Mouse (Mus musculus) gastrocnemius, adult 2 months (tissue): ENCODE measurements around the gene Mier1. TPM values are rescaled to one million over a fixed set of nuclear protein-coding genes. Genes with fewer than 3 reads are reported as not detected.

Source experiments
- DNase-seq: peaks from one replicate; pipeline ENCODE4 v3.0.0; 2022
- H3K27ac ChIP-seq: fragments of 200-600 bp; 2 replicates; pipeline ENCODE4 v1.8.1; 2022; ENCODE audit warnings: mild to moderate bottlenecking
- H3K4me3 ChIP-seq: fragments of 200-600 bp; 2 replicates; pipeline ENCODE4 v1.8.1; 2022; ENCODE audit warnings: mild to moderate bottlenecking, moderate library complexity
- CTCF ChIP-seq: fragments of 200-600 bp; IDR thresholded peaks from 2 replicates; pipeline ENCODE4 v1.8.1; 2022; ENCODE audit warnings: antibody characterized with exemption, mild to moderate bottlenecking, moderate library complexity
- intact Hi-C: fragments of 180-260 bp; cut with DNase I; formaldehyde crosslinking; loops from one replicate; pipeline ENCODE4 v1.15.1; 2025
- total RNA-seq, 2 experiments: library from RNA; stranded (reverse); gene quantifications; 2 replicates each; pipeline ENCODE4 v1.2.3; 2021

Gene Mier1
- total RNA-seq, 2 experiments from 2014 or later = 20.0 to 21.4 TPM

DNA sequence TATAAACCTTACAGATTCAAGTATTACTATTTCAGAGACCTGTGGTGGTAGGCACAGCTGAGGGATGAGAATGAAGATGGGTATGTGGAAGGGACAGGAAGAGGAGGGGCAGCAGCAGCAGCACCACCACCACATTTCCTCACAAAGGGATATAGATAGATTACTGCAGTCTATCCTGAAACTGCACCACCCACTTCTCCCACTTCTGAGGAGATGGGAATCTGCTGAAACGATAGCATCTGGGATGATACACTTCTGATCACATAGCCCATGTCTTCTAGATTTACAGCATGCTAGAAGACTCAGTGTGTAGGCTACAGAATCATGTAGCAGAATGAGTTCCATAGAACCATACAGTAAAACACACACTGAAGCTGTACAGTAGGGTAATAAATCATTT is 63.5 kb downstream of the Mier1 start:
- H3K4me3 ChIP-seq = peak overlapping the region; percentile 13; the same call in 1 of the 2 replicates
- intact Hi-C loops = no loop called here
- peak overlapping the region; percentile 92 for H3K27ac ChIP-seq
- no peak for DNase-seq
- no peak for TF ChIP-seq CTCF

DNA sequence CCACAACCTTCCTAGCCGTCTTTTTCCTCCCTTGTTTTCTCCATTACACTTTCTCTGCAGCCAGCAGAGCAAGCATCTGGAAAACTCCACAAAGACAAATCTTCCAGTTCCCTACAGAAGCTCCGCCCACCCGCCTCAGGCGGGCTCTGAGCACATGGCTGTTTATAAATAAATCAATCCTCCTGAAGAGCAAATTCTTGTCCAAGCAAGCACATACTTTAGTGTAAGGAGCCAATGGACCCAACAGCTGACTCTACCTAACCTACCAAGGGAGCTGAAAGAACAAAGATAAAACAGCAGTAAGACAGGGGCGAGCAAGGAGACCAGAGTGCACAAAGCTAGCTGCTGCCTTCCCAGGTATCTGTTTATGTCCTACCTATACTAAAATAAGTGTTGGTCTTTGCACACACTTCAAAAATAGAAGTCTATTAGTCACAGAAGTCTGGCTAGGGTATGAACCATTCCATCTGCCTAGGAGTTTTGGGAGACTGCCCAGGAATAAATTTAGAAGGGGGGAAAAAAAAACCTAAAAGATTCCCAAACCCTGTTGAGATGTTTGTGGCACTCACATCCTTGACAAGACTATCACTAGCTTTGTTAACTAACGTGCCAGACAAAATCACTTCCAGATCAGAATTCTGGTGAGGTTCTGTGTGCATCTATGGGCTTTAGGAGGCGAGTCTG is 64.6 kb downstream of the Mier1 start:
- peak; percentile 70 for DNase-seq
- H3K27ac ChIP-seq = peak overlapping the region; percentile 92
- no peak for TF ChIP-seq CTCF
- intact Hi-C loops = no loop called here
- peak overlapping the region; percentile 39 for H3K4me3 ChIP-seq

DNA sequence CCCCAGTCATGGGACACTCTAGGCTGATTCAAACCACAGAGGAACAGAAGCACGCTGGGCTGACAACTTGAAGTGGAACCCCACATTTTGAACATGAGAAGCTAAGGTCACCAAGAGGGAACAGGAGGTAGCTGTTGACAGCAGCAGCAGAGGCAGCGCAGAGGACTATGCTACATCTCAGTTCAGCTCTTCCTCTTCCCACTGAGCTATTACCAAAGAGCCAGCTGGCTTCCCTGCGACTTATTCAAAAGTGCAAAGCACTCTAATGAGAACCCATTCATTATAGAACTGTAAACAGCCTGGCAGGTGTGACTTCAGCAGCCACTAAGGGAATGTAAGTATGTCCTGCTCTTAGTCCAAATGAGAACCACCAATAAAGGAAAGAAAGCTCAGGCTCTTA is 65.4 kb downstream of the Mier1 start:
- DNase-seq = no peak
- H3K27ac ChIP-seq = peak overlapping the region; percentile 92
- intact Hi-C loops = no loop called here
- no peak overlapping the region for H3K4me3 ChIP-seq
- no peak for TF ChIP-seq CTCF

DNA sequence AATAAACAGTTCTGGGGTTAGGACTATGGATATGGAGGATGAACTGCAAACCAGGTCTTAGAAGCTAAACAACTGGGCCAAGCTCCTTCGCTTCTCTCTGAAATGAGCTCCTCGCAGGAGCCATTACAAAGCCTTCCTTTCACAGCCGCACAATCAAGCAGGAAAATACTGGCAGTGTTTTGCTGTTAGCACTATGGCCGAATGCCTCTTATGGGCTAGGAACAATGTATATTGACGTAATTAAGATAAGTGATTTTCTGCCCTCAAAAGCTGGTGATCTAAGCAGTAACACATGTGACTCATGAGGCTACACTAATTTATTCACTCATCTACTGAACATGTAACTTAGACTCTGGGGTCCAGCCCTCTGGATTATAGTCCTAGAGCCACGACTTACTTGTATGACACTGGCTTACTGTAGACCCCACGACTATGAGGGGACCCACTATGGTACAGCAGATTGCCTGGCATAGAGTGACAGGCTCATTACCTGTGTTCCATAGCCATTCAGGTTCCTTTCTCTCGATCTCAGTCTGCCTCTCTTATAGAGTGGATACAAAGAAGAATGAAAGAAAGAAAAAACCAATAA is 66.2 kb downstream of the Mier1 start:
- H3K4me3 ChIP-seq = no peak overlapping the region
- intact Hi-C loops = no loop called here
- no peak for DNase-seq
- TF ChIP-seq CTCF = no peak
- H3K27ac ChIP-seq = peak overlapping the region; percentile 92

DNA sequence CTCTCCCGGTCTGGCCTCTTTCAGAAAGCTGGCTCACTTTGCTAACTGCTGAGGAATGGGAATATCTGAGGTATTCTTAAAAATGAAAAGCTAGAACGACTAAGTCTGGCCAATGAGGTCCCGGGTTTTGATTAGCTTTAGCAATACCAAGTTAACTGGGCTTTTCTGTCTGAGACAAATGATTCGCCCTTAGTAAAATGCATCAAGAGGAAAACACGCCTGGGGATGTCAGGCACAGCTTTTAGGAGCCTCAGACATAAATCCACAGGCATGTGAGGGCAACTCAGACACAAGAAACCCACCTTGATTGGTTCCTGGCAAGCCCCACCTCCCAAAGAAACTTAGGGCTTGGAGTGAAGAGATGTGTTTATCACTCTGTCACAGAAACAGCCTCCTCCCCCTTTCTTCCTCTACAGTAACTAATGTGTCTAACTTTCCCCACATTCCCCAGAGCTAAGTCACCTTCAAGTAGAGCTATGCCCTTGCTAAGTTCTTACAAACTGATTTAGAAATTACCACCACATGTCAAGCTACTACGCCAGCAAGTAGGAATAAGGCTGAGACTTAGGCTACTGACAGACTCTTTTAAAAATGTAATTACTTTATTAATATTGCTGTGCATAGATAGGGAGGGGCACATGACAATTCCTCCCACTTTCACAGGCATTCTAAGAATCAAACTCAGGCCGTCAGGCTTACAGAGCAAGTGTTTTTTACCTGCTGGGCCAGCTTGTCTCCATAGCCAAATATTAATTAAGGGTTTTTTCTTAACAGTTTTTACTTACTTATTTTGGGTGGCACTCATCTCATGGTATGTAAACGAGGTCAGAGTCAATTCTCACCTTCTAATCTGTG is 74.8 kb downstream of the Mier1 start:
- no peak for TF ChIP-seq CTCF
- H3K27ac ChIP-seq = no peak overlapping the region

DNA sequence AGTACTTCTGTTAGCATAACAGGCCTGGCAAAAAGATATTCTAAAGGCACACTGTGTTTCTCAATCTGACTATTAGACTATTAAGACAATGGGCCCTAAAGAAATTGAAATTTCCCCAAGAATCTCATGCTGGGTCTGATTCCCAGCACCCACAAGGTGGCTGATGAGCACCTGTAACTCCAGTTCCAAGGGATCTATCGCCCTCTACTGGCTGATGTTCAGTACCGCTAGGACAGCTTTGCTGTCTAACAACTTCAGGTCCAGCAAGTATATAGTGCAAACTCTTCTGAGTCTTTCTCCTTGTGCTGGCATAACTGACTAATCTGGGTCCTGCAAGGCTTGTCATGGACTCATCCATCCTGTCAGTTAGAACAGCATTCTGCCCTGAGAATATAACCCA is 78.2 kb downstream of the Mier1 start:
- no peak overlapping the region for H3K4me3 ChIP-seq
- intact Hi-C loops = no loop called here
- no peak for DNase-seq
- TF ChIP-seq CTCF = peak; percentile 36; the same call in 1 of the 2 replicates
- no peak overlapping the region; the same call in 1 of the 2 replicates for H3K27ac ChIP-seq

More for the DNA sequence above, 74.8 kb downstream of the Mier1 start:
- no peak overlapping the region for H3K4me3 ChIP-seq
- intact Hi-C loops = no loop called here
- DNase-seq = no peak

DNA sequence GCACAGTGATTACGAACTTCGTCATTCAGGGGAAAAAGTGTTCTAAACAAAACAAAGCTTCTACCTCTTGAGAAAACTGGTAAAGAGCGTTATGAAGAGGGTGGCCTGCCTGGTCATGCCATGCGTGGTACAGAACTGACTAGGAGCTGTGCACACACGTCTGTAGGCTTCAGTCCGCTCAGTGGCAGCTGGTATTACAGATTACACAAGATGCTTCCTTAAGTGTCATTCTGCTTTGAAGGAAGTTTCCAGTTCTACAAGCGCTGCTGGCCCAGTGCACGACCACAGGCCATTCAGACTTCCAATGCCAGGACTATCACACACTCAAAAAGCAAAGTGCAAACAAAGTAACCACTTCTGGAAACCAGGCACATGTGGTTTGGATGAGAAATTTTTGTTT is 83.2 kb downstream of the Mier1 start:
- DNase-seq = no peak
- Histone ChIP-seq H3K4me3 (no peak overlapping the region), H3K27ac (no peak overlapping the region)
- intact Hi-C loops = no loop called here
- no peak for TF ChIP-seq CTCF

DNA sequence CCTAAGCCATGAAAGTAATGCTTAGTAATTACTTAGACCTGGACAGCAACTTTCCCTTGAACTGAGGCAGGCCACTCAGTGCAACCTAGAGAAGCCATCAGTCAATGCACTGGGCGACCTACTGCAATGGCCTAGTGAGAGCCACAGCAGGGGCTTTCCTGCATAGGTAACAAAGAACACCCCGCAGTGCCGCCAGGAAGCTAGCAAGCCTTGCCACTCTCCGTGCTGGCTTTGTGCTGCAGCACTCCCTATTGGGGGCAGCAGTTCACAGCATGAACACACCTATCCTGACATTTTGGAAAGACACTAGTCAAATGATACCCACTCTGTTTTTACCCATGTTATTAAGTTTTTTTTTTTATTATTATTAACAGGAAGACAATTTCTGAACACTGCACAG is 84.9 kb downstream of the Mier1 start:
- intact Hi-C loops = no loop called here
- H3K27ac ChIP-seq = no peak overlapping the region
- no peak overlapping the region for H3K4me3 ChIP-seq
- TF ChIP-seq CTCF = no peak
- no peak for DNase-seq

DNA sequence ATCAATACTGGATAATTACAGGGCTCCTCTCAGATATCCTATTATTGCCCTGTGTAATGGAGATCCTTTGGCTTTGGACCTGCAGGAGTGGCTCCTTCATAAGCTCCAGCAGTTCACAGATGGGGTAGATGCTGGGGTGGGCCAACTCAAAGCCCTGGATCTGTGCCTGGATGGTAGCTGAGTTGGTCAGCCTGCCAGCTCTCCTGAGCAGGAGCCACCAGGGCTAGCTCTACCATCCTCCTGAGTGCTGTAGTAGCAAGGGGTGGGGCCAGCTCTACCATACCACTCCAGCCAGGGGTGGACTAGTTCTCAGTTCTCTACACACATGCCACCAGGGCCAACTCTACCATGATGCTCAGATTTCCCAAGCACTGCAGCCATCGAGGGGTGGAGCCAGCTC is 85.9 kb downstream of the Mier1 start:
- Histone ChIP-seq H3K4me3 (no peak overlapping the region), H3K27ac (no peak overlapping the region)
- peak; percentile 18 for DNase-seq
- TF ChIP-seq CTCF = no peak
- intact Hi-C loops = no loop called here

DNA sequence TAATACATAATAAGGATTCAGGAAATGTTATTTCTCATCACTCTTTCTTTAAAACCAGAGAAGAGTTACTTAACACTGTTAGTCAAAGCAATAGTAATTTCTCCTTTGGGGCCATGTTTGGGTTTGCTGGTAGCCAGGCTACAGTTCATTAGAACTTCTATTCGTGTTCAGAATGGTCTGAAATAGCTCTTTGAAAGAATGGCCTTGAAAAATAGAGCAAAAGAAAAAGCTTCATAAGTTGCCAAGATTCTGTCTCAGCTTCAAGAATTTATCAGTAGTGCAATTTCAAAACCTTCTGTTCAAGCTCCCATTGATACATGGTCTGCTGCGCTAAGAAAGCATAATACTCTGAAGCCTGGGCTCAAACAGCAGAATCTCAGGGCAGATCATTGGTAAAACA is 89.5 kb downstream of the Mier1 start:
- no peak overlapping the region for H3K4me3 ChIP-seq
- no peak for DNase-seq
- H3K27ac ChIP-seq = no peak overlapping the region
- no peak for TF ChIP-seq CTCF
- intact Hi-C loops = no loop called here

DNA sequence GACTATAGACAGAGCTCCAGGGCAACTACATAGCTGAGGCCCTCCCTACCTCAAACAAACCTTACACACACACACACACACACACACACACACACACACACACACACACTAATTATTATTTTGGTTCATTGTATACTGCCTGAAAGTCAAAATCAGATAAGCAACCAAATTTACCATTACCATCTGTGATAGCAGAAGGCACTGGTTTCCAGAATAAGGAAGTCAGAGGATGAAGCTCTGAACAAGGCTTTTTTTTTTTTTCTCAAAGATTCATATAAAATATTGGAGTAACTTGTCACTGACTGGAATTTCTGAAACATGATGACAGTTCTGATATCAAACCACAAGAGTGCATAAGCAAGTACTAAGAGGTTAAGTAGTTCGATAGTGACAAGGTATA is 94.4 kb downstream of the Mier1 start:
- Histone ChIP-seq H3K27ac (no peak overlapping the region), H3K4me3 (no peak overlapping the region)
- DNase-seq = no peak
- intact Hi-C loops = no loop called here
- TF ChIP-seq CTCF = no peak

DNA sequence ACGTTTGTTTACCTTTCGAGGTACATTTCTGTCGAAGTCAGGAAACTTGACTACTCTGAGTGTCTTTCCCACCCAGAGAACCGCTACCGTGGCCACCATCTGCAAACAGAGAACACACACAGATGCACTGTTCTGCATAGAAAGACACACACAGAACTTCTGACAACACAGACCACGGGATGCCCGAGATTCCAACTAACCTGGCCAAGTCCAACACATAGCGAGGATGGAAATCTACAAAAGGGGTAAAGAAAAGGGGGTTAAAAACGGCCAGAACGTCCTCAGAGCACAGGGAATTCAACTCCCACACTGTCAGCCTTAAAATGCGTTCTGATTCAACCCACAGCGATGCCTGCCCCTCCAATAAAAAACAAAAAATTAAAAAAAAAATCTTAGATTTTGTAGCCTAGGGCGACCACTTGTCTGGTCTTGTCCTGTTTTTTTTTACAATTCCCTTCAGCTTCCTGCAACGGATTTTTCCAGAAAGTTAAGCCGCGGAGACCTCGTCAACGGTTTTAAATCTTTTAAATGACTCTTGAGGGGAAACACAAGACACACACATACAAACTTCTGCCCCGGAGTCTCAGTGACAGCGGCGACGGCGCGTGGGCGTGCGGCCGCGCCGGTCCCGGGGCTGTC is 99.8 kb downstream of the Mier1 start:
- H3K4me3 ChIP-seq = peak overlapping the region; percentile 77

More for the DNA sequence above, 99.8 kb downstream of the Mier1 start:
- no peak for TF ChIP-seq CTCF
- no peak for DNase-seq
- H3K27ac ChIP-seq = peak overlapping the region; percentile 97
- intact Hi-C loops = loop anchor here (2.0 to 10.0 kb wide), 3 partner anchors 99 to 131 kb away; partner anchors contain the start of gene Oma1
